Mouse (Mus musculus): ENCODE results near the gene Gprc5b.

GRCm38 (mm10) chr7:118948677-118949282, 46.2 kb downstream of the Gprc5b start:
- no peak for TF ChIP-seq CHD1 (IDR thresholded peaks at IDR 0.05; ENCODE audit: low read depth, low read length)
- TF ChIP-seq GABPA (IDR thresholded peaks at IDR 0.05; ENCODE audit: insufficient replicate concordance, low read depth, low read length) = no peak
- TF ChIP-seq CTCF (conservative IDR thresholded peaks at IDR 0.05 in 1 of 2, IDR thresholded peaks at IDR 0.05 in 1 of 2; ENCODE audit: low read depth in 2 of 2, low read length in 2 of 2) = no peak
- TF ChIP-seq RCOR1 (conservative IDR thresholded peaks at IDR 0.05; ENCODE audit: low read depth, low read length) = no peak
- no peak for TF ChIP-seq POLR2AphosphoS2 (IDR thresholded peaks at IDR 0.05; ENCODE audit: low read depth, low read length)
- TF ChIP-seq NELFE (IDR thresholded peaks at IDR 0.05; ENCODE audit: low read depth, low read length) = no peak
- no peak for TF ChIP-seq MAFK (IDR thresholded peaks at IDR 0.05; ENCODE audit: insufficient replicate concordance, low read length)
- TF ChIP-seq POLR2A (IDR thresholded peaks at IDR 0.05; ENCODE audit: low read depth, low read length) = no peak
- TF ChIP-seq EP300 (IDR thresholded peaks at IDR 0.05; ENCODE audit: low read length) = no peak
- no peak for TF ChIP-seq ZC3H11A (IDR thresholded peaks at IDR 0.05; ENCODE audit: low read depth, low read length)
- TF ChIP-seq MAX (IDR thresholded peaks at IDR 0.05; ENCODE audit: low read length) = no peak
- no peak for TF ChIP-seq KAT2A (IDR thresholded peaks at IDR 0.05; ENCODE audit: insufficient replicate concordance, low read length)
- TF ChIP-seq TCF12 (IDR thresholded peaks at IDR 0.05; ENCODE audit: low read depth, low read length) = no peak
- TF ChIP-seq SMC3 (IDR thresholded peaks at IDR 0.05; ENCODE audit: low read depth, low read length) = no peak
